Mouse (Mus musculus) embryonic facial prominence, embryonic 15.5 days (tissue): Measurements from ENCODE around the gene Gm17657. TPM values are rescaled to one million over a fixed set of nuclear protein-coding genes. Genes with fewer than 3 reads are reported as not detected.

Experiments
- ATAC-seq: fragments of 200-750 bp; cut with Nextera tagmentation; 2 replicates; pipeline ENCODE4 v1.8.0; 2017; ENCODE audit warnings: low read depth, moderate TSS enrichment; ENCODE audit not compliant: insufficient number of reproducible peaks, low FRiP score, low TSS enrichment
- H3K27ac ChIP-seq: fragments of 300-500 bp; sonication (generic); replicated peaks from 2 replicates; pipeline ENCODE4 v1.5.1; 2015; ENCODE audit warnings: mild to moderate bottlenecking, inconsistent platforms
- H3K27me3 ChIP-seq: fragments of 300-500 bp; sonication (generic); 2 replicates; pipeline ENCODE4 v1.6.1; 2015; ENCODE audit warnings: inconsistent platforms
- H3K36me3 ChIP-seq: fragments of 300-500 bp; sonication (generic); 2 replicates; pipeline ENCODE4 v1.6.1; 2015; ENCODE audit warnings: mild to moderate bottlenecking, inconsistent platforms
- H3K4me1 ChIP-seq: fragments of 300-500 bp; sonication (generic); 2 replicates; pipeline ENCODE4 v1.6.1; 2015; ENCODE audit warnings: inconsistent platforms
- H3K4me2 ChIP-seq: fragments of 300-500 bp; sonication (generic); replicated peaks from 2 replicates; pipeline ENCODE4 v1.6.1; 2015; ENCODE audit warnings: mild to moderate bottlenecking, inconsistent platforms
- H3K4me3 ChIP-seq: fragments of 300-500 bp; sonication (generic); replicated peaks from 2 replicates; pipeline ENCODE4 v1.5.1; 2015; ENCODE audit warnings: mild to moderate bottlenecking, inconsistent platforms
- H3K9ac ChIP-seq: fragments of 300-500 bp; sonication (generic); 2 replicates; pipeline ENCODE4 v1.6.1; 2015; ENCODE audit warnings: inconsistent platforms
- H3K9me3 ChIP-seq: fragments of 300-500 bp; sonication (generic); replicated peaks from 2 replicates; pipeline ENCODE4 v1.6.1; 2016; ENCODE audit warnings: inconsistent platforms
- WGBS: fragments of 180-500 bp; shearing (Covaris S2); methylation state at CpG from one replicate; pipeline ENCODE4 v1.1.7; 2015; 5-methylcytosine and 5-hydroxymethylcytosine counted together
- polyA plus RNA-seq: library from polyadenylated mRNA; unstranded; fragments of >200 nt; fragmentation: Nextera tagmentation; extraction: Ambion mirVana; gene quantifications from 2 replicates; pipeline ENCODE4 v1.2.1, GENCODE M21; 2015

The Gm17657 gene
- not detected in 2 replicates for polyA plus RNA-seq

DNA sequence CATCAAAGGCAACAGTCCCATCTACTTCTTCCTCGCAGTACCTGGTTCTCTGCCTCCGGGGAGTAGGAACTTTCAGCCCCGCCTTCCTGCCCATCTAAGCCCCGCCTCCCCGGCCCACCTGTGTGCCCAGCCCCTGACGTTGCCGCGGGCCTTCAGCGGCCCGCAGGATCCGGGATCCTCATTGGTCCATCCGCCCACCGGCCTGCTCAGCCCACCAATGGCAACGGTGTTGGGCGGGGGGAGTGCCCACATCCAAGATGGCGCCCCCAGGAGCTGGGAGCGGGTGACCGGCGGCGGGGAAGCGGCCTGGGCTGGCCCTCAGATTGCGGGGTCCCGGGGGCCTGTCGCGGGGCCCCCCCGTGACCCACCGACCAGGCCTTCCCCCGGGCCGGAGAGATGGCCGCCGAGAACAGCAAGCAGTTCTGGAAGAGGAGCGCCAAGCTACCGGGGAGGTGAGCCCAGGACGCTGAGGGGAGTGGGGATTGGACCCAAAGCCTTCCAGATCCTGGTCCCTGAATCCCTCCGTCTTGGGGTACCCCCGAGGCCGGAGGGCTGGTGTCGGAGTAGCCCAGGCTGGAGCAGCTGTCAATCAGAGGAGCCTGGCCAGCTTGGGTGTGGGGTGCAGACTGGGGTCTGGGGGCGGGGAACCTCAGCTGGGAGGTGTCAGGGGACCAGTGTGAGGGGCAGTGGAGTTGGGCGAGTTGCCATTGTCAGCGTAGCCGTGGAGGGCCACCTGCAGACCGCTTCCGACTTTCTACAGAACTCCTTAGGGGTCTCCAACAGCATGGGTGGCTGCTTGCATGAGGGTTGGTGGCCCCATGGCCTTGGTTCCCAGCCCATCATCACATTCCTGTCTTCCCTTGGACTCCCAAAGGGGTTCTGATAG, at the start of gene Gm17657, which contains the start of gene Tbc1d22b:
Gene Gm17657 (minus strand): TSS at position 96 of the 886 bp plus-strand sequence.
Gene Tbc1d22b (plus strand): TSS at position 243 of the 886 bp plus-strand sequence.
- H3K36me3 ChIP-seq = no peaks in the 10 kb centered on the region
- peak within 1 kb of the TSS; percentile 52; the same call in 1 of the 2 replicates for H3K27ac ChIP-seq
- peak within 1 kb of the TSS; percentile 68 for H3K4me3 ChIP-seq
- peaks cover 19% of the 10 kb centered on the region for H3K4me1 ChIP-seq
- peak; percentile 95 for ATAC-seq
- H3K9me3 ChIP-seq = no peaks in the 10 kb centered on the region
- under 1% methylated on average over 44 of the region's 44 CpGs for WGBS
- peak within 1 kb of the TSS; percentile 96 for H3K9ac ChIP-seq
- H3K27me3 ChIP-seq = no peaks in the 10 kb centered on the region
- H3K4me2 ChIP-seq = peak within 1 kb of the TSS; percentile 90

GRCm38 (mm10) chr17:29599051-29599450, 49.6 kb upstream of the Gm17657 start:
- Histone ChIP-seq H3K9me3 (no peaks in the 10 kb centered on the region), H3K9ac (no peak overlapping the region), H3K4me1 (no peaks in the 10 kb centered on the region; the same call in 1 of the 2 replicates), H3K36me3 (peaks cover 76% of the 10 kb centered on the region), H3K4me3 (no peak overlapping the region), H3K4me2 (no peak overlapping the region), H3K27ac (no peak overlapping the region), H3K27me3 (no peaks in the 10 kb centered on the region)
- ATAC-seq = no peak
- 89% methylated on average over 14 of the region's 14 CpGs for WGBS

GRCm38 (mm10) chr17:29596771-29597132, 47.3 kb upstream of the Gm17657 start:
- no peak for ATAC-seq

GRCm38 (mm10) chr17:29595891-29596770, 46.7 kb upstream of the Gm17657 start:
- ATAC-seq = no peak
- H3K36me3 ChIP-seq = peaks cover 65% of the 10 kb centered on the region
- WGBS = 86% methylated on average over 15 of the region's 15 CpGs
- no peak overlapping the region for H3K4me2 ChIP-seq
- no peaks in the 10 kb centered on the region for H3K27me3 ChIP-seq
- H3K4me3 ChIP-seq = no peak overlapping the region
- H3K9me3 ChIP-seq = no peaks in the 10 kb centered on the region
- H3K4me1 ChIP-seq = no peaks in the 10 kb centered on the region
- H3K27ac ChIP-seq = no peak overlapping the region
- no peak overlapping the region for H3K9ac ChIP-seq

More at GRCm38 (mm10) chr17:29596771-29597132, 47.3 kb upstream of the Gm17657 start:
- Histone ChIP-seq H3K4me3 (no peak overlapping the region), H3K9me3 (no peaks in the 10 kb centered on the region), H3K4me1 (no peaks in the 10 kb centered on the region), H3K9ac (no peak overlapping the region), H3K36me3 (peaks cover 66% of the 10 kb centered on the region), H3K27me3 (no peaks in the 10 kb centered on the region), H3K27ac (no peak overlapping the region), H3K4me2 (no peak overlapping the region)
- WGBS = 90% methylated on average over 13 of the region's 13 CpGs

DNA sequence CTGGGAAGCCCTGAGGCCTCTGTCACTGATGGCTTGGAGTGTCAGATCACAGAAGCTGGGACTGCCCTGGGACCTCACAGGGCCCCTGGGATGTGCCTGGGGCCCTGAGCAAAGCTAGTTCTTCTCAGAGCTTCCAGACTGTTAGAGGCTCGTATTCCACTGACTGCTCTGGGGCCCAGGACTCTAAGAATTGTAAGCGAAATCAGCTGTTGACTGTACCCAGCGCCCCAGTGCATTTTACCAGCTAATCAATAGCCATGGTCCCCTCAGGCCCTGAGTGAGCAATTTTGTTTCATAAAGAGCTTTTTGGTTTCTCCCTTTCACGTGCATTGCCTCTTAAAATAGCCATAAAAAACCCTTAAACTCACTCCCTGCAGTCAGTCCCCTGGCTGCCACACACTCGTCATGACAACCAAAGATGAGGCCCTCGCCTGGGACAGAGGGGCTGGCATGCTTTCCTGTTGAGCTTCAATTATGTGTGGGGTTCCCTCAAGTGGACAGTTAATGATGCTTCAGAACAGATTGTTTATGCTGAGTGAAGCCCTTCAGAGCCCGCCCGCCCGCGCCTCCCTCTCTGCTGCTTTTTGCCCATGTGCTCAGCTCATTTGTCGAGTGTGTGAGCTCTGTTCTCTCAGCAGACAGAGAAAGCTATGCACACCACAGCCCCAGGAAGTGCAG, 39.9 kb upstream of the Gm17657 start:
- peak overlapping the region; percentile 22; the same call in 1 of the 2 replicates for H3K27ac ChIP-seq
- H3K4me3 ChIP-seq = no peak overlapping the region
- no peaks in the 10 kb centered on the region for H3K27me3 ChIP-seq
- peaks cover 10% of the 10 kb centered on the region; the same call in 1 of the 2 replicates for H3K36me3 ChIP-seq
- H3K4me1 ChIP-seq = peaks cover 18% of the 10 kb centered on the region
- H3K4me2 ChIP-seq = no peak overlapping the region
- no peaks in the 10 kb centered on the region for H3K9me3 ChIP-seq
- no peak overlapping the region for H3K9ac ChIP-seq
- ATAC-seq = peak; percentile 70; the same call in 1 of the 2 replicates
- WGBS = 46% methylated on average over 11 of the region's 11 CpGs

DNA sequence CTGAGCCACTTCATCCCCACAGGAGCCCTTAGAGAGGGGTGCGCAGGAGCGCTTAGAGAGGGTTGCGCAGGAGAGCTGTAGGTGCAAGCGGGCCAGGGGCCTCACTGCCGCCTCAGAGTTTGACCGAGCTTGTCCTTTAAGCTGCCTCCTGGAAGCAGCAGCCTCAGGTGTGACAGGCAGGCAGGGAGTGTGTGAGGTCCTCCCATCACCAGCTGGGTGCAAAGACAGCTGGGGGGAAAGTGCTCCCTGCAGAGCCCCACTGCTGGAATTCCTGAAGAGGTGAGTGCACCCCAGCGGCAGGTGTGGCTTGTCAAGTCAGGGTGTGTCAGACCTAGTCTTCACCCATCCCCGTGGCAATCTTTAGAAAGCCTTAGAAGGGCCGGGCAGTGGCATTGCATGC, 37.5 kb upstream of the Gm17657 start:
- Histone ChIP-seq H3K36me3 (no peaks in the 10 kb centered on the region), H3K27ac (no peak overlapping the region), H3K4me3 (no peak overlapping the region), H3K9ac (no peak overlapping the region), H3K4me2 (no peak overlapping the region), H3K9me3 (no peaks in the 10 kb centered on the region), H3K27me3 (no peaks in the 10 kb centered on the region), H3K4me1 (peaks cover 21% of the 10 kb centered on the region)
- no peak for ATAC-seq
- 75% methylated on average over 9 of the region's 9 CpGs for WGBS

DNA sequence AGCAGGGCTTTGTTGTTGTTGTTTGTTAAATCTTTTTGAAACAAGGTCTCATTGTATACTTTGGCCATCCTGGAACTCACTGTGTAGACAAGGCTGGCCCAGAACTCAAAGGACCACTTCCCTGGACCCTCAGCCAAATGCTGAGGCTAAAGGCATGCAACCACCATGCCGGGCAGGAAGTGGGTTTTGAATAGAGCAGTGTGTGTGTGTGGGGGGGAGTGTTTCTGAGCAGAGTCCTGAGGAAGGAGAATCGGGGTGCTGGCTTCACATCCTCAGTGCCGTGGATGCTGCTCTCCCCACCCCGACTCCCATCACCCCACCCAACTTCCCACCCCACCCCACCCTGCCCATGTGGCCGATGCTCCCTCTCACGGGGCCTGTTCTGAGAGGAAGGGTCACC, 36.0 kb upstream of the Gm17657 start:
- ATAC-seq = no peak

DNA sequence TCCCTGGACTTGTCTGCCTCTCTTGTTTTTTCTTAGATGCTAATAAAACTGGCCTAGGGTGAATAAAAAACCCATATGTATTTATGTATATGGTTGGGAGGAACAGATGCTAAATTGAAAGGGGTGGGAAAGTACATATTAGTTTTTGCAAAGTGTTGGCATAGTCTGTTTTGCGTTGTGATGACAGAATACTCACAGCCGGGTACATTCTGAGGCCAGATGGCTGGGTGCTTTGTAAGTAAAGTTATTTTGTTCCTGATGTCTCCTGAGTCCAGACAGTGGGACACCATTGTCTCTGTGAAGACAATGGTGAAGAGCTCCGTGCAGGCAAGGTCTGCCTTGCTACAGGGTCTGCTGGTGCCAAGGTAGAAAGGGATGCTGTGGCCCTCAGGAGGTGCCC, 35.3 kb upstream of the Gm17657 start:
- 54% methylated on average over 3 of the region's 3 CpGs for WGBS
- ATAC-seq = no peak
- peaks cover 10% of the 10 kb centered on the region; the same call in 1 of the 2 replicates for H3K36me3 ChIP-seq

More for the DNA sequence above, 36.0 kb upstream of the Gm17657 start:
- Histone ChIP-seq H3K4me1 (peaks cover 21% of the 10 kb centered on the region), H3K27ac (no peak overlapping the region), H3K36me3 (peaks cover 6% of the 10 kb centered on the region; the same call in 1 of the 2 replicates), H3K4me2 (no peak overlapping the region), H3K4me3 (no peak overlapping the region), H3K9ac (no peak overlapping the region), H3K27me3 (no peaks in the 10 kb centered on the region), H3K9me3 (no peaks in the 10 kb centered on the region)
- 78% methylated on average over 6 of the region's 6 CpGs for WGBS

DNA sequence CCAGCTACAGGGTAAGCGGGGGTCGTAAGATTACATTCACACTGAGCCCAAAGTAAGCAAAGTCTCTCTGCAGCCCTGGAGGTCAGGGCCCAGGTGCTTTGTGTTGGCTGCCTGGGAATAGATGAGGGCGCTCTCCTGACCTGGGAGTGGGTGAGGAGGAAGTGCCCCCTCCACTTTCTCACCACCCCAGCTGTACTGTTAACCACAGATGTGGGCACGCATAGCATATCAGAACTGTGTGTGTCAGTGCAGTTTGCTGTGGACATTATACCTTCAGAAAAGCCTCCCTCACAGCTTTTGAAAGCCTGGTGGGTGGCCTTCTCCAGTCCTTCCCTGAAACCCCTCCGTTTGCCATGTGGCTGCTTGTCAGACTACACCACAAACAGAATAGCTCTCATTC, 34.9 kb upstream of the Gm17657 start:
- Histone ChIP-seq H3K9me3 (no peaks in the 10 kb centered on the region), H3K4me2 (no peak overlapping the region), H3K9ac (no peak overlapping the region), H3K36me3 (peaks cover 12% of the 10 kb centered on the region; the same call in 1 of the 2 replicates), H3K4me1 (peaks cover 14% of the 10 kb centered on the region), H3K4me3 (no peak overlapping the region), H3K27ac (no peak overlapping the region), H3K27me3 (no peaks in the 10 kb centered on the region)
- ATAC-seq = no peak
- WGBS = 60% methylated on average over 5 of the region's 5 CpGs

More for the DNA sequence above, 35.3 kb upstream of the Gm17657 start:
- Histone ChIP-seq H3K9ac (no peak overlapping the region), H3K4me2 (no peak overlapping the region), H3K27ac (no peak overlapping the region), H3K4me1 (peaks cover 19% of the 10 kb centered on the region), H3K4me3 (no peak overlapping the region), H3K9me3 (no peaks in the 10 kb centered on the region), H3K27me3 (no peaks in the 10 kb centered on the region)

DNA sequence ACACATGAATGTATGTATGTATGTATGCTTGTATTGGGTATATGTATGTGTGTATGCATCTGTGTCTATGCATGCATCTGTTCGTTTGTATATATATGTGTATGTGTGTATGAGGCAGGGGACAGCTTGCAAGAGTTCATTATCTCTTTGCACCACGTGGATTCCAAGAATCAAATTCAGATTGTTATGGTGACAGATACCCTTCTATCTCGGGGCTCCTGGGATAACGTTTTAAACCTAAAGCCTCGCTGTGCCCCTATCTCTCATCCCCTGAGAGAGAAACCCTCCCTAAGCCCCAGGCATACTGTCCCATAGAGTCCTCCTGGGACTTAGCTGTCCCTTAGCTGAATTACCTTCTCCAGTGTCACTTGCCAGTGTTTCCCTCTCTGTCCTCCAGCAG, 34.1 kb upstream of the Gm17657 start:
- Histone ChIP-seq H3K27me3 (no peaks in the 10 kb centered on the region), H3K4me3 (no peak overlapping the region), H3K36me3 (peaks cover 19% of the 10 kb centered on the region), H3K9ac (no peak overlapping the region), H3K4me2 (no peak overlapping the region), H3K27ac (no peak overlapping the region), H3K9me3 (no peaks in the 10 kb centered on the region), H3K4me1 (peaks cover 8% of the 10 kb centered on the region; the same call in 1 of the 2 replicates)
- ATAC-seq = no peak
- 79% methylated on average over 5 of the region's 5 CpGs for WGBS
